Mouse (Mus musculus): ENCODE data around the gene Fgb. TPM values are rescaled to one million over a fixed set of nuclear protein-coding genes. Genes with fewer than 3 reads are reported as not detected.

The Fgb gene
- total and polyA plus RNA-seq, 3 experiments = not detected

DNA sequence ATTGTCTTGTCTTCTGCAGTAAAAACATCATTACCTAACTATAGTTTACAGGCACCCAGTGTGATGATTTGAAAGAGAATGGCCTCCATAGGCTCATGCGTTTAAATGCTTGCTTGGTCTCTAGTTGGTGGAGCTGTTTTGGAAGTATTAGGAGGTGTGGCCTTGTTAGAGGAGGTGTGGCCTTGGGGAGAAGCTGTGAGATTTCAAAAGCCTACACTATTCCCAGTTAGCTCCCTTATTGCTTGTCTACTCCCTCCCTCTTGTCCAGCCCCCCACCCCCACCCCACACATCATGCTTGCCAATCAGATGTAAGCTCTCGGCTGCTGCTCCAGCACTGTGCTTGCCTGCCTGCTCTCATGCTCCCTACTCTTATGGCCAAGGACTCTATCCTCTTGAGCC is 7.4 kb upstream of the Fgb start:
- TF ChIP-seq MAFK (IDR thresholded peaks at IDR 0.05; ENCODE audit: insufficient replicate concordance, low read length) = no peak
- TF ChIP-seq ZKSCAN1 (IDR thresholded peaks at IDR 0.05; ENCODE audit: borderline replicate concordance, low read depth, low read length) = no peak
- no peak for TF ChIP-seq RCOR1 (conservative IDR thresholded peaks at IDR 0.05; ENCODE audit: low read depth, low read length)
- no peak for TF ChIP-seq NELFE (IDR thresholded peaks at IDR 0.05; ENCODE audit: low read depth, low read length)
- TF ChIP-seq POLR2AphosphoS2 (IDR thresholded peaks at IDR 0.05; ENCODE audit: low read depth, low read length) = no peak
- no peak for TF ChIP-seq CHD1 (IDR thresholded peaks at IDR 0.05; ENCODE audit: low read depth, low read length)
- no peak for TF ChIP-seq MEF2A (IDR thresholded peaks at IDR 0.05; ENCODE audit: borderline replicate concordance, low read depth, low read length)
- TF ChIP-seq USF2 (conservative IDR thresholded peaks at IDR 0.05; ENCODE audit: low read depth, low read length) = no peak
- TF ChIP-seq MXI1 (IDR thresholded peaks at IDR 0.05; ENCODE audit: low read depth, low read length) = no peak
- no peak for TF ChIP-seq ZC3H11A (IDR thresholded peaks at IDR 0.05; ENCODE audit: low read depth, low read length)
- peaks cover 37 to 50% of the 10 kb centered on the region in 2 experiments for H3K36me3 ChIP-seq (replicated peaks in 1 of 2; ENCODE audit: control insufficient read depth in 1 of 2, insufficient read depth in 1 of 2, low read length in 1 of 2)
- no peak for DNase-seq (ENCODE audit: extremely low read depth)
- H3K4me2 ChIP-seq (ENCODE audit: insufficient read depth, low read depth, poor library complexity, severe bottlenecking) = no peak overlapping the region
- H3K4me1 ChIP-seq (ENCODE audit: control insufficient read depth in 1 of 2, insufficient read depth in 2 of 2) = peaks cover 0 to 24% of the 10 kb centered on the region in 2 experiments; a peak in 2 of 4 replicates
- H3K27ac ChIP-seq (ENCODE audit: insufficient read depth, low read depth) = no peak overlapping the region
- H3K9me3 ChIP-seq (replicated peaks; ENCODE audit: low read length) = no peaks in the 10 kb centered on the region
- no peak overlapping the region for H3K9ac ChIP-seq (ENCODE audit: insufficient read depth, low read depth)
- H3K79me2 ChIP-seq (replicated peaks; ENCODE audit: control insufficient read depth, extremely low read depth, insufficient read depth, poor library complexity, severe bottlenecking) = peaks cover 17% of the 10 kb centered on the region
- no peak overlapping the region for H3K4me3 ChIP-seq (replicated peaks in 1 of 3; ENCODE audit: low read depth in 2 of 3, low read length in 2 of 3, poor library complexity in 1 of 3)
- no peaks in the 10 kb centered on the region for H3K27me3 ChIP-seq (replicated peaks)
- in situ Hi-C loops (cut with MboI; ENCODE audit: low pct_ligation_motif_present, low pct_unique_long_range_greater_than_20kb, low sequenced_read_pairs) (loop anchor here (10.0 kb wide), 1 partner anchor 182 kb away; the partner anchor contains the start of gene Rbm46), dilution Hi-C loops (cut with MboI; ENCODE audit: extremely low pct_ligation_motif_present, extremely low pct_unique_long_range_greater_than_20kb, low sequenced_read_pairs) (no loop called here)

DNA sequence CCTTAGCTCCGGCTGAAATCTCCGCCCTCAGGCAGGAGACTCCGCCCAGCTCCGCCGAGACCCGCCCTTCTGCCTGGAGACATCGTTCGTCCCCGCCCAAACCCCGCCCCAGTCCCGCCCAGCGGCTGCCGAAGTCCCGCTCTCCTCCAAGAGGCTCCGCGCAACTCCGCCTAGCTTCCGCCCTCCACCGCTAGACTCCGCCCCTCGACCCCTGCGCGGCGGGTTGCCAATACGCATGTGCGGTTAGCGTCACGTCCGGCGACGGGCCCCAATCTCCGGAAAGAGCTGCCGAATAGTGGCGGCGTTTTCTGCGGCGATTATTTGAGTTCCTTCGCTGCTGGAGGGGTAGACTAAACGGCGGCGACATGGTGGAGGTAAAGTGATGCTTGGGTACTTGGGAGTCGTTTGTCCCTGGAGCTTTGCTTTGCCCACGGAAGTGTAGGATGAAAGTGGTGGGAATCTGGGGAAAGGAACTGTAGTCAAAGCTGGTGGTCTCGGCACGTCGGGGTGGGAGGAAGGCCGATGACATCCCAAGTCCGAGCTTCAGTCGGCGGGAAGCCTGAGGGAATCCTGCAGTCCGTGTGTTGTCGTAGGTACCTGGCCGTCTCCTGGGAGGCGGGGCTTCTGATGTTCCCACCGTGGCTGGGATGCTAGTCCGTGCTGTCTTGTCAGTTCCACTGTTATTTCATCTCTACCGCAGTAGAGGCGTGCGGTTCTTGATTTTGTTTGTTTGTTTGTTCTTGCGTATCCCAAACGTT is 5.8 kb upstream of the Fgb start, which contains the start of gene Plrg1:
TSS of gene Plrg1 (plus strand) at position 242 of the 758 bp plus-strand sequence.
- Histone ChIP-seq H3K9me3 (replicated peaks; ENCODE audit: low read length) (no peaks in the 10 kb centered on the region), H3K27me3 (replicated peaks) (no peaks in the 10 kb centered on the region), H3K79me2 (replicated peaks; ENCODE audit: control insufficient read depth, extremely low read depth, insufficient read depth, poor library complexity, severe bottlenecking) (peaks cover 17% of the 10 kb centered on the region), H3K4me3 (replicated peaks in 1 of 3; ENCODE audit: low read depth in 2 of 3, low read length in 2 of 3, poor library complexity in 1 of 3) (peak within 1 kb of the TSS; percentile 94 to 95 (median 95)), H3K4me2 (ENCODE audit: insufficient read depth, low read depth, poor library complexity, severe bottlenecking) (peak within 1 kb of the TSS; percentile 75; the same call in 1 of the 2 replicates), H3K36me3 (replicated peaks in 1 of 2; ENCODE audit: control insufficient read depth in 1 of 2, insufficient read depth in 1 of 2, low read length in 1 of 2) (peaks cover 23 to 34% of the 10 kb centered on the region in 2 experiments), H3K27ac (ENCODE audit: insufficient read depth, low read depth) (peak within 1 kb of the TSS; percentile 2; the same call in 1 of the 2 replicates), H3K4me1 (ENCODE audit: control insufficient read depth in 1 of 2, insufficient read depth in 2 of 2) (peaks cover 0 to 24% of the 10 kb centered on the region in 2 experiments; a peak in 2 of 4 replicates), H3K9ac (ENCODE audit: insufficient read depth, low read depth) (peak within 1 kb of the TSS; percentile 83)
- peak; percentile 95 for DNase-seq (ENCODE audit: extremely low read depth)
- in situ Hi-C loops (cut with MboI; ENCODE audit: low pct_ligation_motif_present, low pct_unique_long_range_greater_than_20kb, low sequenced_read_pairs) (loop anchor here (10.0 kb wide), 1 partner anchor 181 kb away; the partner anchor contains the start of gene Rbm46), dilution Hi-C loops (cut with MboI; ENCODE audit: extremely low pct_ligation_motif_present, extremely low pct_unique_long_range_greater_than_20kb, low sequenced_read_pairs) (no loop called here)
- TF ChIP-seq CTCF (conservative IDR thresholded peaks at IDR 0.05 in 1 of 2, IDR thresholded peaks at IDR 0.05 in 1 of 2; ENCODE audit: low read depth in 2 of 2, low read length in 2 of 2) (no peak), CHD1 (IDR thresholded peaks at IDR 0.05; ENCODE audit: low read depth, low read length) (no peak), EP300 (IDR thresholded peaks at IDR 0.05; ENCODE audit: low read length) (no peak), ZNF384 (IDR thresholded peaks at IDR 0.05; ENCODE audit: low read depth, low read length) (no peak), ETS1 (conservative IDR thresholded peaks at IDR 0.05; ENCODE audit: low read depth, low read length) (no peak), PAX5 (IDR thresholded peaks at IDR 0.05; ENCODE audit: low read length) (no peak), ZMIZ1 (IDR thresholded peaks at IDR 0.05; ENCODE audit: low read depth, low read length) (0 out of 2 replicates have a peak, but pooled peaks have one; percentile 60), ZC3H11A (IDR thresholded peaks at IDR 0.05; ENCODE audit: low read depth, low read length) (no peak), SMC3 (IDR thresholded peaks at IDR 0.05; ENCODE audit: low read depth, low read length) (no peak), GABPA (IDR thresholded peaks at IDR 0.05; ENCODE audit: insufficient replicate concordance, low read depth, low read length) (no peak), MAFK (IDR thresholded peaks at IDR 0.05; ENCODE audit: insufficient replicate concordance, low read length) (no peak), MXI1 (IDR thresholded peaks at IDR 0.05; ENCODE audit: low read depth, low read length) (peak; percentile 58; the same call in 1 of the 2 replicates), MYC (IDR thresholded peaks at IDR 0.05; ENCODE audit: low read depth, low read length) (no peak), POLR2AphosphoS2 (IDR thresholded peaks at IDR 0.05; ENCODE audit: low read depth, low read length) (peak; percentile 60; the same call in 1 of the 2 replicates), MAZ (IDR thresholded peaks at IDR 0.05; ENCODE audit: low read depth, low read length) (no peak), SIN3A (IDR thresholded peaks at IDR 0.05; ENCODE audit: low read length) (peak; percentile 80), CHD2 (IDR thresholded peaks at IDR 0.05; ENCODE audit: low read length) (no peak), ELF1 (IDR thresholded peaks at IDR 0.05; ENCODE audit: low read depth, low read length) (peak; percentile 89), BHLHE40 (IDR thresholded peaks at IDR 0.05; ENCODE audit: low read depth, low read length) (no peak), RCOR1 (conservative IDR thresholded peaks at IDR 0.05; ENCODE audit: low read depth, low read length) (no peak), MAX (IDR thresholded peaks at IDR 0.05; ENCODE audit: low read length) (no peak), KAT2A (IDR thresholded peaks at IDR 0.05; ENCODE audit: insufficient replicate concordance, low read length) (peak; percentile 66; the same call in 1 of the 2 replicates), JUN (IDR thresholded peaks at IDR 0.05; ENCODE audit: insufficient read depth, low read depth, low read length) (no peak), TBP (conservative IDR thresholded peaks at IDR 0.05; ENCODE audit: low read depth, low read length) (no peak), TCF12 (IDR thresholded peaks at IDR 0.05; ENCODE audit: low read depth, low read length) (peak; percentile 75), RAD21 (IDR thresholded peaks at IDR 0.05; ENCODE audit: low read depth, low read length) (no peak)
